Mouse (Mus musculus) cerebellum, adult 9-10 months (tissue): ENCODE measurements at regions not wholly inside any gene's neighbourhood (a gene's known extent, or its start where the extent isn't known, plus 50 kb on each side); places are given as distances from the start of the nearest gene placed in this dataset.

Source experiments
- DNase-seq: peaks from one replicate; pipeline ENCODE4 v3.0.0; 2022

GRCm38 (mm10) chr19:44626261-44626660, 63.6 kb downstream of the Hif1an start:
- DNase-seq = no peak

DNA sequence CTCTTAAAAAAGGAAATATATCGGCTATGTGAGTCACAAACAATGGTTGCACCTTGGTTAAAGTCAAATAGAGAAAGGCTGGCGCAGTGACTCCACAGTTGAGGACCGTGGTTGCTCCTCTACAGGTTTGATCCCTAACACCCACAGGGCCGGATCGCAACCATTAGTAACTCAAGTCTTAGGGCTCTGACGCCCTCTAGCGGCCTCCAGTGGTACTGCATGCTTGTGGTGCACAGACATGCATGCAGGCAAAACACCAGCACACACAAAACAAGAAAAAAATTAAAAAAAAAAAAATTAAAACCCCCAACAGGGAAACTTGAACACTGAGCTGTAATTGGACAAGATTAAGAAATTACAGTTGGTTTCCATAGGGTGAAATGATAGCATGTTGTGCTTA, 67.1 kb downstream of the Hif1an start:
- DNase-seq = no peak

GRCm38 (mm10) chr19:44631356-44632007, 68.8 kb downstream of the Hif1an start:
- DNase-seq = no peak

- no peak for DNase-seq
These were observed 74.6 kb downstream of the Hif1an start for GRCm38 (mm10) chr19:44637145-44637719.

DNA sequence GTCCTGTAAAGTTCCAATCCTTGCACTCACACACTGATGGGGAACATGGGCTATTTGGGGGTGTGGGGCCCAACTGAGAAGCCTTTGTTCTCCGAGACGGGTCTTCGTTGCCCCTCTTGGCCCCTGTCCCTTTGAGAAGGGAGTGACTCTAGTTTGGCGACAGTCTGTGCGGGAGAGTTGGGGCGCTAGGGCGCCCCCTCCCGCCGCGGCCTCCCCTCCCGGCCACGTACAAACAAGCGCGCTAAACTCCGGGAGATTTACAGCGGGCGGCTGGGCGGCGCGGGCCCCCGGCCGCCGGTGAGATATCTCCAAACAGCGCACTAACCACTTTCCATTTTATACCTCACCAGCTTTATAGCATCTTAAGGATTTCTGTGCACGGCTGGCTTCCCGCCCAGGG, 77.4 kb downstream of the Hif1an start:
- no peak for DNase-seq

- DNase-seq = no peak
These were observed 77.9 kb downstream of the Hif1an start for GRCm38 (mm10) chr19:44640551-44640950.

DNA sequence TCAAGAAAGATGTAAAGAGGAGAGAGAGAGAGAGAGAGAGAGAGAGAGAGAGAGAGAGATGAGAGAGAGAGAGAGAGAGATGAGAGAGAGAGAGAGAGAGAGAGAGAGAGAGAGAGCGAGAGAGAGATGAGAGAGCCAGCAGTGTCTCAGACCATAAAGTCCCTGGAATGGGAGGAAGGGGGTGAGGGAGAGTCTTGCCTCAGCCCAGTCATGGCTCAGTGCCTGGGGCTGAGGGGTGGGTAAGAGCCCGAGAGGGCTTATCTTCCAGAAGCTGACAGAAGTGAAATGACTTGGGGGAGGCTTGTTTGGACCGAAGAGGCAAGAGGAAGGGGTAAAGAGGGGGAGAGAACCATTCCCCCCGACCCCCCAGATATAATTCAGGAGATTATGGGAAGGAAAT, 79.6 kb downstream of the Hif1an start:
- DNase-seq = no peak

DNA sequence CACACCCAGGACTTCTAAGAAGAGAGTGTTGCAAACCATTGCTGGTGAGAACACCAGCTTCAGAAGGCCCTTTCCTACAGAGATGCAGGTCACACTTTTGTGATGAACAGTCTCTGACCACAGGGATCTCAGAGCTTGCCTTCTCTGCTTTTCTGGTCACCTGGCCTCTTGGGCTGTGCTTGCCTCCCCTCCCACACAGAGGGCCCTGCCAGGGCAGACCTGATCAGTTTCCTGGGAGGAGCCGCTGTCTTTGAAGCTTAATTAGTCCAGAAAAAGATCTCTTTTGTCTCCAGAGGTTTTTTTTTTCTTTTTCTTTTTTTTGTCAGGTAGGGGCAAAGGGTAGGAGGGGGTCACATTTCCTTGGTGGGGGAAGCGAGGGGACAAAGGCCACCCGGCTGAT, 81.7 kb downstream of the Hif1an start:
- no peak for DNase-seq

DNA sequence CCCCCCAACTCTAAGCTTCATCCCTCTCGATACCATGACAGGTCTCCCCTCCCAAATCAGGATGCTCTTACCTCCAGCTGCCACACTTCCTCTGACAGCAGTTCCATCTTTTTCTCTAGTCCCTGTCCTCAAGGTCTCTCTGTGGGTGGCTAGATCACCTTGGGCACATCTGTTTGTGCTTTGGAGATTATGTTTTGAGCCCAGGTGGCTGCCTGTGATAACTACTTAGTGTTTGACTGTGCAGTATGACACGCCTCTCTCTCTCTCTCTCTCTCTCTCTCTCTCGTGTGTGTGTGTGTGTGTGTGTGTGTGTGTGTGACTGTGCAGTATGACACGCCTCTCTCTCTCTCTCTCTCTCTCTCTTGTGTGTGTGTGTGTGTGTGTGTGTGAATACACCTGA, 82.3 kb downstream of the Hif1an start:
- no peak for DNase-seq

GRCm38 (mm10) chr19:44646548-44646947, 83.9 kb downstream of the Hif1an start:
- DNase-seq = no peak

DNA sequence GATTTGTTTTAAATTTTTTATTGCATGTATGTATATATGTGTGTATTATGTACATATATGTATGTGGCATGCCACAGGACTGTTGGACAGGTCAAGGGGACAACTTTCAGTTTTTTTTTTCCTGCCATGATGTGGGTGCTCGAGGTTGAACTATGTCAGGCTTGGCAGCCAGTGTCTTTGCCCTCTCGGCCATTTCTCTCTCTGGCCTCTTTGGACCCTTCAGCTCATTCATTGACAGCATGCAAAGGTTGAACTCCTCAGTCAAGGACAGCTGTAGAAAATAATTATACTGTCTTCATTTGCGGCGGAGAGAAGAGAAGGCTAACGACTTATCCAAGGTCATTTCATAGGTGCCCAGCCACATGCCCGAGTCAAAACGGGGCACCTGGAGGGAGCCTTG, 86.6 kb downstream of the Hif1an start:
- no peak for DNase-seq

DNA sequence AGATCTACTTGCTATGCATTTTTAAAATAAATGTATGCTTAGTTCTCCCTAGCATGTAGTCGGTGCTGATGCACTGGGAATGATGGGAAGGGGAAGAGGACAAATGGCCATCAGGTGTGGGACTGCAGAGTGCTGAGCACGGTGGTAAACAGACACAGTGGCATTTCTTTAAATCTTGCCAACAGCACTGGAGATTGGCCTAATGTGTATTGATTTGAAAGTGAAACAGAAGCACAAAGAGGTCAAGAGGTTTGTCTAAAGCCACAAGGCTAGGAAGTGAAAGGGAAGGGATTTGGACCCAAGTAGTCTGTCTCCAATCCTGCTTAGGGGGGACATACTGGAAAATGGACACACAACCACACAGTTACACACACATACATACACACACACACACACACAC, 88.2 kb downstream of the Hif1an start:
- DNase-seq = no peak

DNA sequence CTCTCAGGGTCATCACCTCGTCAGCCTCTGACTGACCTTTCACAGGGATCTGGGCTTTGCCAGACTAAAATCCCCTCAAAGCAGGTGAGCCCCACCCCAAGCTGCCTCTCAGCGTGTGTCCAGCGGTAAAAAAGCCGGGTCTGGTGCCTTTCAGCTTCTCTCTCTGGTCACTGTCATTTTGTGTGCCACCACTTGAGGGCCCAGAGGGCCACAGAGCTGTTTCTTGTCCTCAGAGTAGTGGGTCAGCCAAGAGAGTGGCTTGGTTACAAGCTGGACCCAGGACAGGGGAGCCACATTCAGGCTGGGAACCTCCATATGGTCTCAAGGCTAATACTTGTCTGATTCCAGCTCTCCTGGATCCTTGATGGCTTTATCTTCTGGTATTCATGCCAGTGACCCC, 89.0 kb downstream of the Hif1an start:
- peak; percentile 7 for DNase-seq

- DNase-seq = peak; percentile 15
These were observed 93.1 kb downstream of the Hif1an start for GRCm38 (mm10) chr19:44655719-44656118.

GRCm38 (mm10) chr19:44659316-44659715, 96.5 kb upstream of the Pax2 start:
- DNase-seq = no peak

- DNase-seq = no peak
These were observed 86.3 kb upstream of the Pax2 start for GRCm38 (mm10) chr19:44669535-44669958.

DNA sequence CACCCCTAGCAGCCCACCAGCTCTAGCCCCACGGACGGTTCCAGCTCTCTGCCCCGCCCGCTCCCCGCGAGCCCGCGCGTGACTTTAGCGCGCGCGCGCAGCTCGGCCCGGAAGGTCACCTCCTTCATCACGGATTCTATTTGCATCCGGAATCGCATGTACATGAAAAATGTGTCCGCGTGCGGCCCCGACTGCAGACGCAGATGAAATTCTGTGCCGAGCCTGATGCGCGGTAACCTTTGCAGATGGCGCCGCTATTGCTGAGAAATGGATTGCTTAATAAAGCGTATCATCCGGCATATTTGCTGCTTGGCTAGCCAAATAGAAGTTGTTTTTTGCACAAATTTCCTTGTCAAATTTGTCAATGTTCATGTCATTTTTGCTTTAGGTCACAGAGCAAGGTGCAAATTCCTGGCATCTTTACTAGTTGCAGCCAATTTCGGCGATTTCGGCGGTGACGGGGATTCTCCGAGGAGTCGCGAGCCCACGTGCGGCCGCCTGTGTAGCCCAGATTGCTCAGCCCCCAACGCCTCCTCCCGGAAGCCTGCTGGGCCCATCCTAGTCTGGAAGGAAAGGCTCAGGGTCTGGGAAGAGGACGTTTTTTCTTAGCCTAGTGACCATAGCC, 81.1 kb upstream of the Pax2 start:
- DNase-seq = no peak

DNA sequence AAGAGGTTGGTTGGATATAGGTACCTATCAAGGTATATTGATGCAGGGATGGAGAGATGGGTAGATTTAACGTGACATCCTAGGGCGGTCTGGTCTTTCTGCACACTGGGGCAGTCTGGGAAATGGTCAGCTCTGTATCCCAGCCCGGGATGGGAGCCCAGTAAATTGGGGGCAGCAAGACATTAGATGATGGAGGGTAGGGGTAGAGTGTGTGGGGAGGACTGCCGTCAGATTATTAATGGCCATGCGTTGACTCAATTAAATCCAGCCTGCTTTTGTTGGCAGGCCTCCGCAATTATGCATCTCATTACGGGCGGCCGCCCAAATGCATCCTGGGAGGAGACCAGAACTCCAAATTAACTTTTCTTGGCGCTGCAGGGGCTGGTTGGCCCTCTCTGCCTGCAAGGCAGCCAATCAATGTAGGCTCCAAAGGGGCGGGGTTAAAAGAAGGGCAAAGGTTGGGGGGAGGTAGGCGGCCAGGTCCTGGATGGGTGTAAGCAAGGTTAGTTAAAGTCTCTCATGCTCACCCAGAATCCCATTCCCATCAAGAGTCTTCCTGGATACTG, 79.2 kb upstream of the Pax2 start:
- DNase-seq = no peak

DNA sequence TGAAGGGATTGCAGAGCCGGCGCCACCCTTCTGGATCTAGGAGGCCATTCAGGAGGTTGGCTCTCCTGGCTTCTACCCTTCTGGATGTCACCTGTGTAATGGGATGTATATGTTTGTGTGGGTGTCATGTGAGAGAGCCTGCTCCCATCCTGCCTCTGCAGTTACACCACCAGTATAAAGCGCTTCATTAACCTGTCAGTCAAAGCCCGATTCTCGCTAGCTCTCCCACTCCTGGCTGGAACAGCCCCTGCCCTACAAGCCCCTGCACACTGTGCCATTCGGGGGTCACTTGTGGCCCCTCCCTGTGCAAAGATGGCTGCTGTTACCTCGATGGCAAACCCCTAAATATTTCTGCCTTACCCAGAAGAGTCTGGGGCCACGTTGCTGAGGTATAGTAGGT, 78.5 kb upstream of the Pax2 start:
- DNase-seq = no peak

GRCm38 (mm10) chr19:44678686-44679085, 77.2 kb upstream of the Pax2 start:
- DNase-seq = no peak

DNA sequence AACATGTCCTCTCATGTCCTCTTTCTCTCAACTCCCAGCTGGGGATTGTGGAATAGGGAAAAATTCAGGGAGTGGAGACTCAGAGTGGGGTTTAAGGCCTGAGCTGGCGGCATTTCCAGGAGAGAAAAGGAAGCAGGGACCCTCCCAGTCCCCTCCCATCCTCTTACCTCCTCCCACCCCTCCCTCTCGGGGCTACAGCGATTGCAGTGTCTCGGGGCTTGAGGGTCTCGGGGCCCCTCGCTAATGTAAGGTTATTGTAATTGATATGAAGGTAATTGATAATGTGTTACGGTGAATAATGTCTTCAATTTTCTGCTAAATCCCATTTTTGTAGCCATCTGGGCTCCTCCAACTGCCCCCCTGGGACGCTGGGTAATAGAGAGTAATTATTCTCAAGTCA, 74.2 kb upstream of the Pax2 start:
- no peak for DNase-seq

DNA sequence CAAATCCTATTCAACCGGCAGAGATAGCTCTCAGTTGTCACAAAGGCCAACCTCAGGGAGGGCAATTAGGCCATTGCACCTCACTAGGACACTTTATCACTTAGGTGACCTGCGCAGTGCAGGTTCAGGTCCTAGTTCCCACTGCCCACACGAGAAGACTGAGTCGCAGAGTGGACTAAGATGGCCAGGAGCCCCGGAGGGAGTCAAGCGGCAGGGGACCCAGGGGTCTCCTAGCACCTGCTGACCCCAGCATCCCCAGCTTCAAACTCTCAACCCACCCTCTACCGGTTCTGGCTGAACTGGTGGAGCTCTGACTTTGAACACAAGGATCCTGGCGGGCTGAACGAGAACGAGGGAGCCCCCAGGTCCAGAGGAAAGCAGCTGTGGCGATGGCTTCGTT, 72.7 kb upstream of the Pax2 start:
- no peak for DNase-seq

GRCm38 (mm10) chr19:44684061-44684514, 71.8 kb upstream of the Pax2 start:
- DNase-seq = no peak

DNA sequence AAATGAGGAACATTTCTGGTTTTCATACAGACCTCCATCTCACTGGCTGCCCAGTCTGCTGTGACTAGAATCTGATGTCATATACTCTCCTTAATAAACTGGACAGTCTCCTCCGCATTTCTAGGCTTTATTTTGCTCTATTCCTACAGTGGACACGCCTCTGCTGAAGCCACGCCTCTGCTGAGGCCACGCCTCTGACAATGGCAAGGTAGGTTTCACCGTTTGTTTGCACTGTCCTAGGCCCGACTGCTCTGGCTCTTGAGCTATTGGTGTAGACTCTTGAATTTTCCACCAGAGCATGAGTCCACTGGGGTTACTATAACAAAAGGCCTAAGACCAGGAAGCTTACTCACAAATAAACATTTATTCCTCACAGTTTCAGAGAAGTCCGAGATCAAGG, 69.8 kb upstream of the Pax2 start:
- DNase-seq = no peak
